Mouse (Mus musculus): ENCODE data around the gene Cdk8. TPM values are rescaled to one million over a fixed set of nuclear protein-coding genes. Genes with fewer than 3 reads are reported as not detected.

Gene Cdk8
- polyA plus RNA-seq, 1 experiment, result 11.0 TPM

- no peaks in the 10 kb centered on the region for H3K36me3 ChIP-seq (ENCODE audit: control insufficient read depth, insufficient read depth)
- no peak overlapping the region for H3K4me2 ChIP-seq (ENCODE audit: low read depth)
- TF ChIP-seq CEBPB (IDR thresholded peaks at IDR 0.05; ENCODE audit: insufficient read depth, poor library complexity, severe bottlenecking) (no peak), TCF12 (IDR thresholded peaks at IDR 0.05; ENCODE audit: insufficient read depth, poor library complexity, severe bottlenecking) (no peak), POLR2A (IDR thresholded peaks at IDR 0.05; ENCODE audit: insufficient read length, low read depth) (no peak), MYOG (IDR thresholded peaks at IDR 0.05; ENCODE audit: control insufficient read depth in 1 of 3, insufficient read depth in 1 of 3, insufficient read length in 2 of 3, low read depth in 2 of 3) (no peak), MYOD1 (IDR thresholded peaks at IDR 0.05; ENCODE audit: control insufficient read depth in 1 of 3, insufficient read length in 2 of 3, low read depth in 2 of 3) (no peak)
These were observed 121.0 kb downstream of the Cdk8 start for GRCm38 (mm10) chr5:146352006-146352405.

More at GRCm38 (mm10) chr5:146352006-146352405, 121.0 kb downstream of the Cdk8 start:
- H3K4me3 ChIP-seq, result no peak overlapping the region
- H3ac ChIP-seq (ENCODE audit: control insufficient read depth, insufficient read length), result no peak overlapping the region
- H3K79me2 ChIP-seq (ENCODE audit: control insufficient read depth, insufficient read depth), result no peaks in the 10 kb centered on the region
- no peaks in the 10 kb centered on the region for H3K27me3 ChIP-seq (ENCODE audit: control insufficient read depth, insufficient read depth, insufficient read length)

Other genes starting within 250 kb of the Cdk8 start
- gene Cyp3a25, start 221.6 kb upstream of the Cdk8 start, polyA plus RNA-seq (2012; fragmentation: generic; extraction: Trizol), result not detected
- not detected for gene Cyp3a59, start 152.0 kb upstream of the Cdk8 start, polyA plus RNA-seq (2012; fragmentation: generic; extraction: Trizol)
- not detected for gene Gm5565, start 70.7 kb upstream of the Cdk8 start, polyA plus RNA-seq (2012; fragmentation: generic; extraction: Trizol)
- not detected for gene Gm6309, start 60.5 kb upstream of the Cdk8 start, polyA plus RNA-seq (2012; fragmentation: generic; extraction: Trizol)
- gene 1700001J03Rik, start 45.9 kb upstream of the Cdk8 start, polyA plus RNA-seq (2012; fragmentation: generic; extraction: Trizol), result not detected
- gene Rnf6, start 9.7 kb upstream of the Cdk8 start, polyA plus RNA-seq (2012; fragmentation: generic; extraction: Trizol), result 17.2 TPM
- not detected for gene Wasf3, start 153.8 kb downstream of the Cdk8 start, polyA plus RNA-seq (2012; fragmentation: generic; extraction: Trizol)